Mouse (Mus musculus): Measurements from ENCODE around the gene Mpp6. TPM values are rescaled to one million over a fixed set of nuclear protein-coding genes. Genes with fewer than 3 reads are reported as not detected.

Mpp6 gene
- total and polyA plus RNA-seq, 3 experiments, result 86.9 to 107 (median 104) TPM

DNA sequence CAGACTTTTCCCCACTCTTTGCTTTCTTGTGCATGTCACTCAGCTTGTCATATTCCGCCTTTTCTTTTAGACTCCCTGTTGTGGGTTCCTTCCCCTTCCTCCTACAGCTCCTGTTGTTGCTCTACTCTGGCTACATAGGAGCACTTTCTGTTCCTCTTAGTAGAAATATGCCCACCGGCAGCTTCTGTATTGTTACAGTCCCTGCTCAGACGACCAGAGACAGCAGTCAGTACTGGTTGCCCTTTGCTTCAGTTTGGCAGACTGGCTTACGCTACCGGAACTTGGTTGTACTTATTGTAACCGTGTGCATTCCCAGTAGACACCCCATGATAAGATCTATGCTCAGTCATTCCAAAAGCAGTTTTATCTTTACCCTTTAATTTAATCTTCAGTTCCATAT, 4.2 kb downstream of the Mpp6 start:
- dilution Hi-C loops (cut with MboI; ENCODE audit: extremely low pct_ligation_motif_present, extremely low pct_unique_long_range_greater_than_20kb, low sequenced_read_pairs) (no loop called here), in situ Hi-C loops (cut with MboI; ENCODE audit: low pct_ligation_motif_present, low pct_unique_long_range_greater_than_20kb, low sequenced_read_pairs) (loop anchor here (10.0 to 25.0 kb wide), 4 partner anchors 71 to 602 kb away; no protein-coding TSS in a partner anchor)
- peaks cover 0 to 8% of the 10 kb centered on the region in 2 experiments for H3K36me3 ChIP-seq (replicated peaks in 1 of 2; ENCODE audit: control insufficient read depth in 1 of 2, insufficient read depth in 1 of 2, low read length in 1 of 2)
- H3K79me2 ChIP-seq (replicated peaks; ENCODE audit: control insufficient read depth, extremely low read depth, insufficient read depth, poor library complexity, severe bottlenecking), result peaks cover 31% of the 10 kb centered on the region
- no peak overlapping the region; the same call in 1 of the 2 replicates for H3K4me2 ChIP-seq (ENCODE audit: insufficient read depth, low read depth, poor library complexity, severe bottlenecking)
- DNase-seq (ENCODE audit: extremely low read depth), result no peak
- no peak overlapping the region for H3K9ac ChIP-seq (ENCODE audit: insufficient read depth, low read depth)
- H3K4me1 ChIP-seq (ENCODE audit: control insufficient read depth in 1 of 2, insufficient read depth in 2 of 2), result peaks cover 4 to 33% of the 10 kb centered on the region in 2 experiments; a peak in 3 of 4 replicates
- H3K4me3 ChIP-seq (replicated peaks in 1 of 3; ENCODE audit: low read depth in 2 of 3, low read length in 2 of 3, poor library complexity in 1 of 3), result no peak overlapping the region
- H3K27me3 ChIP-seq (replicated peaks), result peaks cover under 1% of the 10 kb centered on the region
- peak; percentile 40; the same call in 1 of the 2 replicates for TF ChIP-seq IRF4 (IDR thresholded peaks at IDR 0.05; ENCODE audit: low read depth, low read length)
- TF ChIP-seq EP300 (IDR thresholded peaks at IDR 0.05; ENCODE audit: low read length), result peak; percentile 46
- no peak for TF ChIP-seq ETS1 (conservative IDR thresholded peaks at IDR 0.05; ENCODE audit: low read depth, low read length)
- H3K27ac ChIP-seq (ENCODE audit: insufficient read depth, low read depth), result no peak overlapping the region
- no peaks in the 10 kb centered on the region for H3K9me3 ChIP-seq (replicated peaks; ENCODE audit: low read length)

DNA sequence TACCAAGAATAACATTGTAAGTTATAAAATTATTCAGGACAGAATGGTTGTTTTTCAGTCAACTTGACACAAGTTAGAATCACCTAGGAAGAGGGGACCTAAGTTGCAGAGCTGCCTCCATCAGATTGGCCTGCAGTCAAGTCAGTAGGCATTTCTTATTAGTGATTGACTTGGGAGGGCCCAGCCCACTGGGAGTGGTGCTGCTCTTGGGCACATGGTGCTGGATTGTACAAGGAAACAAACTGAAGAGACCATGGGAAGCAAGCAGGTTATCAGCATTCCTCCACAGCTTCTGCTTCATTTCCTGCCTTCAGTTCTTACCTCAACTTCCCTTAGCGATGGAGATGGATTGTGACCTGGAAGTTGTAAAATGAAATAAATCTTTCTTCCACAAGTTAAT, 10.9 kb downstream of the Mpp6 start:
- peaks cover 6% of the 10 kb centered on the region for H3K9me3 ChIP-seq (replicated peaks; ENCODE audit: low read length)
- no peak for DNase-seq (ENCODE audit: extremely low read depth)
- H3K4me3 ChIP-seq (replicated peaks in 1 of 3; ENCODE audit: low read depth in 2 of 3, low read length in 2 of 3, poor library complexity in 1 of 3), result no peak overlapping the region
- H3K36me3 ChIP-seq (replicated peaks in 1 of 2; ENCODE audit: control insufficient read depth in 1 of 2, insufficient read depth in 1 of 2, low read length in 1 of 2), result peaks cover 0 to 26% of the 10 kb centered on the region in 2 experiments
- H3K4me2 ChIP-seq (ENCODE audit: insufficient read depth, low read depth, poor library complexity, severe bottlenecking), result no peak overlapping the region
- H3K27ac ChIP-seq (ENCODE audit: insufficient read depth, low read depth), result no peak overlapping the region
- in situ Hi-C loops (cut with MboI; ENCODE audit: low pct_ligation_motif_present, low pct_unique_long_range_greater_than_20kb, low sequenced_read_pairs), result loop anchor here (25.0 kb wide), 3 partner anchors 166 to 609 kb away; no protein-coding TSS in a partner anchor
- peaks cover 18% of the 10 kb centered on the region; the same call in 1 of the 2 replicates for H3K79me2 ChIP-seq (replicated peaks; ENCODE audit: control insufficient read depth, extremely low read depth, insufficient read depth, poor library complexity, severe bottlenecking)
- no peak overlapping the region for H3K9ac ChIP-seq (ENCODE audit: insufficient read depth, low read depth)
- peaks cover under 1 to 14% of the 10 kb centered on the region in 2 experiments; a peak in 2 of 4 replicates for H3K4me1 ChIP-seq (ENCODE audit: control insufficient read depth in 1 of 2, insufficient read depth in 2 of 2)
- dilution Hi-C loops (cut with MboI; ENCODE audit: extremely low pct_ligation_motif_present, extremely low pct_unique_long_range_greater_than_20kb, low sequenced_read_pairs), result no loop called here
- H3K27me3 ChIP-seq (replicated peaks), result no peaks in the 10 kb centered on the region
- TF ChIP-seq ELF1 (IDR thresholded peaks at IDR 0.05; ENCODE audit: low read depth, low read length) (no peak), HCFC1 (IDR thresholded peaks at IDR 0.05; ENCODE audit: low read depth, low read length) (no peak), NRF1 (IDR thresholded peaks at IDR 0.05; ENCODE audit: low read depth, low read length) (no peak), MXI1 (IDR thresholded peaks at IDR 0.05; ENCODE audit: low read depth, low read length) (no peak), POLR2A (IDR thresholded peaks at IDR 0.05; ENCODE audit: low read depth, low read length) (no peak), EP300 (IDR thresholded peaks at IDR 0.05; ENCODE audit: low read length) (no peak), ZC3H11A (IDR thresholded peaks at IDR 0.05; ENCODE audit: low read depth, low read length) (no peak), CHD2 (IDR thresholded peaks at IDR 0.05; ENCODE audit: low read length) (no peak), TCF12 (IDR thresholded peaks at IDR 0.05; ENCODE audit: low read depth, low read length) (no peak), CTCF (conservative IDR thresholded peaks at IDR 0.05 in 1 of 2, IDR thresholded peaks at IDR 0.05 in 1 of 2; ENCODE audit: low read depth in 2 of 2, low read length in 2 of 2) (no peak), ZKSCAN1 (IDR thresholded peaks at IDR 0.05; ENCODE audit: borderline replicate concordance, low read depth, low read length) (no peak), JUND (conservative IDR thresholded peaks at IDR 0.05; ENCODE audit: low read depth, low read length) (no peak), ETS1 (conservative IDR thresholded peaks at IDR 0.05; ENCODE audit: low read depth, low read length) (no peak), POLR2AphosphoS2 (IDR thresholded peaks at IDR 0.05; ENCODE audit: low read depth, low read length) (no peak), MAFK (IDR thresholded peaks at IDR 0.05; ENCODE audit: insufficient replicate concordance, low read length) (no peak), JUN (IDR thresholded peaks at IDR 0.05; ENCODE audit: insufficient read depth, low read depth, low read length) (no peak), TBP (conservative IDR thresholded peaks at IDR 0.05; ENCODE audit: low read depth, low read length) (no peak), NELFE (IDR thresholded peaks at IDR 0.05; ENCODE audit: low read depth, low read length) (no peak), USF1 (IDR thresholded peaks at IDR 0.05; ENCODE audit: low read depth, low read length) (no peak), PAX5 (IDR thresholded peaks at IDR 0.05; ENCODE audit: low read length) (no peak)

Measured in CH12.LX (cell line).